Mouse (Mus musculus): ENCODE measurements around the gene 1700021F05Rik. TPM values are rescaled to one million over a fixed set of nuclear protein-coding genes. Genes with fewer than 3 reads are reported as not detected.

Gene 1700021F05Rik
- total RNA-seq, 2 experiments from 2014 or later, result 39.1 to 42.8 TPM

DNA sequence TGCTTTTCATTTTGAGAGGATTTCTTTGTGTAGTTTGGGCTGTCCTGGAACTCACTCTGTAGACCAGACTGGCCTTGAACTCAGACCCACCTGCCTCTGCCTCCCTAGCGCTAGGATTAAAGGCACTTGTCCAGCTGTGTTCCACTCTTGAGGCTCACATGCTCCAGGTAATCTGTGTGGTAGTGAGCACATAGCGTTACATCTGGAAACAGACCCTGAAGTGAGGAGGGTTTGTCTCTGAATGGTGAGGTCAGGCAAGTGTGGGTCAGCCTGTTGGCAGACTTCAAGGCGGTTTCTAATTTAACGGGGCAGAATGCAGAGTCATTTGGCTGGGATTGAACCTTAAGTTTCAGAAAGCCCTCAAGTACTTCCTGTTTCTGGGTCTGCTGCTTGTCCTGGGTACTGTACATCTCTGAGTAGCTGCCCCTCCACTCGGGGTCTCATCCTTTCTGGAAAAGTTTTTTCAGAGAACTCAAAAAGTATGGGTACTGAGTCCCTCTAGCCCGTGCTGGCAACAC is 55.0 kb downstream of the 1700021F05Rik start:
- DNase-seq (ENCODE audit: low spot score in 2 of 2), result no peak

DNA sequence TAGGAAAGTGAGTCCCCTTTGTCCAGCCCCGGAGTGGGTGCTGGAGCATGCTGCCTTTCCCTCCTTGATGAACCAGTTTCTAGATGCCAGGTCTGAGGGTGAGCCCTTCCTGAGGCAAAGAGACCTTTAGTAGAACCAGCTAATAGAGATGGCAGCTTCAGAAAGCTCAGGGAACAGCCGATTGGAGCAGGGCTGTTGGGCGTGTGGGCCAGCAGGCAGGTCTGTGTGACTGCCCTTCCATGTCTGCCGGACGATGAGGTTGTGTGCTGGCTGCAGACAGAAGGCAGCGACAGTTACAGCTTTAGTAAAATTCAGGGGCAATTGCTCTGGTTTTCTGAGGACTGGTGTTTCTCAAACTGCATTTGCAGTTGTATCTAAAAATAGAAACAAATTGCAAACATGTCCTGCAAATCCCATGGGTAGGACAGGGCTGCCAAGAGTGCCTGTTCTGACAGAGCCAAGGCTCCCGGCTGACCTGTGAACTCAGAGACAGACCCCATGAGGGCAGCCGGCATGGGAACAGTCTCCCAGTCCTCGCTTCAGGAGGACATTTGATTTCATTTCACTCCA is 57.3 kb downstream of the 1700021F05Rik start:
- no peak for DNase-seq (ENCODE audit: low spot score in 2 of 2)

DNA sequence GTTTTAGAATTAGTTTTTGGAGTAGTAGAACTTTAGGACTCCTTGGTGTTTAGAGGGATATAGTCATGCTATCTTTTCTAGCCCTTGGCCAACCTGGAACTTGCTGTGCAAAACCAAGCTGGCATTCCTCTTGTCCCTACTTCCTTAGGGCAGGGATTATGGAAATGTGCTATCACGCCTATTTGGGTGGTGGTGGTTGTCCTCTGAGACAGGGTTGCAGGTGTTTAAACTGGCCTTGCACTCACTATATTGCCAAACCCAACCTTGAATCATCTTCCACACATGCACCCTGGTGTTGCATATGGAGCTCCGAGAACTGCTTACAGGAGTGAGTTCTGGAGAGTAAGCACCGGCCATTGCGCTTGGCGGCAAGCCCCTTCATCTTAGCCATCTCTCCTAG is 58.8 kb downstream of the 1700021F05Rik start:
- no peak for DNase-seq (ENCODE audit: low spot score in 2 of 2)

DNA sequence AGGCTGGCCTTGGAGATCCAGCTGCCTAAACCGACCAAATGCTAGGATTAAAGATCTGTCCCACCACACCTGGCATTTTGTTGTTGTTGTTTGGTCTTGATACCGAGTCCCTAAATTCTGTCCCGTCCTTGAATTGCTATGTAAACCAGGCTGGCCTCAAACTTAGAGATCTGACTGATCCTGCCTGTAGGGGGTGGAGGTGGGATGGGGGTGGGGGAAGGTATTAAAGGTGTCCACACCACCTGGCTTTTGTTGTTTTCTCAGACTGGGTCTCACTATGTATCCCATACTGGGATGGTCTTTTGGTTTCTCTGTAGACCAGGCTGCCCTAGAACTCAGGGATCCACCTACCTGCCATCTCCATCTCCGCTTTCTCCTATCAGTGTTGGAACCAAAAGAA is 59.6 kb downstream of the 1700021F05Rik start:
- DNase-seq (ENCODE audit: low spot score in 2 of 2), result no peak

DNA sequence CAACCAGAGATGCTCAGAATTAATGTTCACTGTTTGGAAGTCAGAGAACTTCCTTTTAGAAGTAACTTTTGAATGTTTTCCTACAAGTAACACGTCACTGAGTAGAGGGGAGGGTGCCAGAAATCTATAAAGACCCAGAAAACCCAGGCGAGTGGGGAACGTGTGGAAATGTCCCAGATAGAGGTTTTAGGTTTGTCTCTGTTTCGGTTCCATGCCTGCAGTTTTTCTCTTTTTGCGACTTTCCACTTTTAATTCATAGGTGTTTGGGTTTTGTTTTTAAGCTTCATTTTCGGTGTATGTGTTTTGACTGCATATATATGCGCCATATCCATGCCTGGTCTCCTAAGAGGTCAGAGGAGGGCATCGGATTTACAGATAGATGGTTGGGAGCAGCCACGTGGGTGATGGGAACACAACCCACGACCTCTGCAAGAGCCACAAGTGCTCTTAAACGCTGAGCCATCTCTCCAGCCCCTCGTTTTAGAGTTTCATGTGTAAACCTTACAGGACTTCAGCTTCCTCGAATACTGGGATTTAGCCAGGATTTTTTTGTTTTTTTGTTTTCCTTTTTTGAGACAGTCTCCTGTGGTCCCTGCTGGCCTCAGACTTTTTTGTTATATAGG is 60.5 kb downstream of the 1700021F05Rik start:
- DNase-seq (ENCODE audit: low spot score in 2 of 2), result no peak

DNA sequence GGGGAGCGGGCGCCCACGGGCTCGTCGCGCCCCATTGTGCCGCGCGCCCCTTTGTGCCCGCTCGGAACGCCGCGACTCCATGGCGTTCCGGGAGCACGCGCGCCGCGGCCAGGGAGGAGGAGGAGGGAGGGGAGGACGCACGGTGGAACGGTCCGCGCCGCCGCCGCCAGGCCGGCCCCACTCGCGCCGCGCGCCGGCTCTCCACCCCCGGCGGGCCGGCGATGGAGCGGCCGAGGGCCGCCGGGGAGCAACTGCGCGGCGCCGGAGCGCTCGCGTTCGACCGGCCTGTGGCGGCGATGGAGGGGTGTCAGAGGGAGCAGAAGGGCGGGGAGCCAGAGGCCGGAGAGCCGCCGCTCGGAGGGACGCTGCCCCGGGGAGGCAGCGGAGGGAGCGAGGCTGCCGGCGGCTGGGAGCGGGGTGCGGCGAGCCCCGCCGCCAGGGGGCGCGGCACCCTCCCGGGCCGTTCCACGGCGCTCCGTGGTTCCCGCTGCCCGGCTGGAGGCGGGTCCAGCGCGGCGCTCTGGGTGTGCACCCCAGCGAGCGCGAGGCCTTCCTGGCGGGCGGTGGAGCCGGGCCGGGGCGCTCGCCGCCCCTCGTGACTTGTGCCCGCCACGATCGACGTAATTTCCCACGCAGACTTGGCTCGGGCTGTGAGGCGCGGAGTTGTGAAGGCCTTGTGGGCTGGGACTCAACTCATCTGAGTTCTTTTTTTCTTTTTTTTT is 61.2 kb downstream of the 1700021F05Rik start:
- DNase-seq (ENCODE audit: low spot score in 2 of 2), result peak; percentile 59 to 78

DNA sequence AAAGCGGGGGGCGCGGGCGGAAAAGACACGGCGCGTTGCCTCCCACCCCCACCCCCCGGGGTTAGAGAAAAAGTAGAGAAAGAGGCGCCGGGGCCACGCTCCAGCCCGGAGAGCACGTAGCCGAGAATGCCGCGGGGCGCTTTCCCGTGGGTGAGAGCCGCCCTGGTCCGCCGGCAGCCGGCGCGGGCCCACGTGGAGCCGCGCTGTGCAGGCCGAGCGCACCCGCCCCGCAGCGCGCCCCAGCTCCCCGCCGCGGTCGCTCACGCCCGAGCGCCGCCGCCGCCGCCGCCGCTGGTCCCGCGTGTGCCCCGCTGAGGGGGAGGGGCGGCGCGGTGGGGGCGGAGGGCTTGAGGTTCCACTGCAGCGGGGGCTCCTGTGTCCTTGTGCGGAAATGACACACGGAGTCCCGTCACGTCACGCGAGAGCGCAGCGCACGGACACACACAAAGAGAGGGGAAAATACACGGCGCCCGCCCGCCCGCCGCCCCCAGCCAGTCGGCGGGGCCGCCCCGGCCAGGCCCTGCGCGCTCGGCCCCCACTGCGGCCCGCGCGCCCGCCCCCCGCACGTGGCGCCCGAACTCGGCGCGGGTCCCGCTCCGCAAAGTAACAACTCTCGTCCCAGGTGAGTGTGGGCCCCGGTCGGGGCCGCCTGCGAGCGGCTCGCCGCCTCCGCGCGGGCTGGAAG is 61.9 kb downstream of the 1700021F05Rik start, which contains the start of gene Bend3:
Gene Bend3, plus strand, starts transcription at position 81 of the 685 bp plus-strand sequence.
- peak; percentile 41 to 61 for DNase-seq (ENCODE audit: low spot score in 2 of 2)

DNA sequence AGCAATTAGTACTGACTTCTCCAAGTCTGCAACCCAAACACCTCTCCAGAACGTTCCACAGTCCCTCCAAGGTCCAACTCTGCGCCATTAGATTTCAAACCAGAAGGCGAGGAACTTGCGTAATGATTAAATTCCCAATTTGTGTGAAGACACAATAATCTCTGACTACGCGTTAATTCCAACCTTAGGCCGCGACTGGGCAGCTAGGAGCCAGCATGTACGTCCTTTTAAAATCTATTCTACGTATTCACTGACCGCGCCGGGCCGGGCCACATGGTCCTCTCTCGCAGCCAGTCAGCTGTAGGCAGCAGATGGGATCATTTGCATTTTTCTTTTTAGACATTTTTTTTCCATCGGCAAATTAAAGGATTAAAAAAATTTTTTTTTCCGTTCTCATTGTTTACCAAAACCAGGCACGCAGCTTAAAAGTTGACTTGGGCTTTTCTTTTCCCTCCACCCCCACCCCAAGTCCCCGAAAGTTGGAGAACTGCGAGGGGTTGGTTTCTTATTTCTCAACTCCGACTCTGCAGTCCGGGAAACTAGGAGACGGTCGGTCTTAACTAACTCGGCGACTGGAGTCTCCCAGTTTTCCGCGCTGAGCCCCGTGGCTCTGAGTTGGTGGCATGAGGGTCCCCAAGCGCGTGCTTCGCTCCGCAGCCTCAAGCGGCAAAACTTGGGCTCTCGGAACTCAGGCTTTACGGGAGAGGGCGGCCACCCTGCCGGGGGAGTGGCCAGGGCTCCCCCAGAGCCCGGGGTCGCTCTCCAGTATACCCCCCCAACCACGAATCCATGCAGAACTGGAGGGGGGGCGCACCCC is 62.7 kb downstream of the 1700021F05Rik start:
- peak; percentile 21 to 31 for DNase-seq (ENCODE audit: low spot score in 2 of 2)

DNA sequence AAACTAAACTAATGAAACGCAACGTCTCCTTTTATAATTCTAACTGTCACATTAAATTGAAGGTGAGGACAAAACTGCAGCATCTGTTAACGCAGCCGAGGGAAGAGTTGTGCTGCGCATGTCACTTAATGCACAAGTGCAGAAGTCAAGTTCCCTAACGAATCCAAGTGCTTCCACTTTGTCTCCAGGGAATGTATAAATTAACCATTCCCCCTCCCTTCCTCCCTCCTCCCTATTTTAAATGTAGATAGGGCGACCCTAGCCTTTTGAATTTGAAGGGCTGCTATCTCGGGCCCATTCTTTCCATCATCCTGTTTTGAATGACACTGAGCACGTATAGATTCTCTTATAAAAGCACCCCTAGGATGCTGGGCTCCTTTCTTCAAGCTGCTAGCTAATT is 63.3 kb downstream of the 1700021F05Rik start:
- no peak for DNase-seq (ENCODE audit: low spot score in 2 of 2)

DNA sequence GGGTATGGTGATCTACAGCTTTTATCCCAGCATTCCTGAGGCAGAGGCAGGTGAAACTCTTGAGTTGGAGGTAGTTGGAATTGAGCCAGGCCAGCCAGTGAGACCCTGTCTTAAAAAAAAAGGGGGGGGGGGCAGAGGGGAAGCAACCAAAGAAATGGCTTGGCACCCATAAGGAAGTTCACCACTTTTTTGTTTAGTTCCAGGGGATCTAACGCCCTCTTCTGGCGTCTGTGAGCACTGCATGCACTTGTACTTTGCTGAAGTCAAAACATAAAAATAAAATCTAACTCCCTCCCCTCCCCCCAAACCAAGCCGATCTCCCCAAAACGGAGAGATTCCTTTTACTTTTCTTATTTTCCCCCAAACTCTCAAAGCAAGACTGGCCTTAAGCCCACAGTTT is 65.4 kb downstream of the 1700021F05Rik start:
- DNase-seq (ENCODE audit: low spot score in 2 of 2), result peak in 1 of 2 experiments; percentile 39

Other genes starting within 250 kb of the 1700021F05Rik start
- gene Bend3, start 62.2 kb downstream of the 1700021F05Rik start, total RNA-seq (2021), result 1 to 10 TPM; 3.1 to 4.2 TPM
- 10 to 100 TPM in 1 of 2 experiments, 1 to 10 TPM in 1; 3.0 to 16.9 TPM for gene Gm9803, start 16.9 kb downstream of the 1700021F05Rik start, total RNA-seq (2021)
- gene Cd24a, start 37.3 kb upstream of the 1700021F05Rik start, total RNA-seq (2021), result 1 to 10 TPM; 5.8 to 6.1 TPM